Mouse (Mus musculus): Measurements from ENCODE around the gene Thap3. TPM values are rescaled to one million over a fixed set of nuclear protein-coding genes. Genes with fewer than 3 reads are reported as not detected.

The Thap3 gene
- polyA plus RNA-seq (2015; fragmentation: Illumina TruSeq; extraction: RNeasy Lipid Tissue Mini Kit (QIAGEN cat#74804); ENCODE audit: insufficient read depth, low replicate concordance), result 7.9 TPM

DNA sequence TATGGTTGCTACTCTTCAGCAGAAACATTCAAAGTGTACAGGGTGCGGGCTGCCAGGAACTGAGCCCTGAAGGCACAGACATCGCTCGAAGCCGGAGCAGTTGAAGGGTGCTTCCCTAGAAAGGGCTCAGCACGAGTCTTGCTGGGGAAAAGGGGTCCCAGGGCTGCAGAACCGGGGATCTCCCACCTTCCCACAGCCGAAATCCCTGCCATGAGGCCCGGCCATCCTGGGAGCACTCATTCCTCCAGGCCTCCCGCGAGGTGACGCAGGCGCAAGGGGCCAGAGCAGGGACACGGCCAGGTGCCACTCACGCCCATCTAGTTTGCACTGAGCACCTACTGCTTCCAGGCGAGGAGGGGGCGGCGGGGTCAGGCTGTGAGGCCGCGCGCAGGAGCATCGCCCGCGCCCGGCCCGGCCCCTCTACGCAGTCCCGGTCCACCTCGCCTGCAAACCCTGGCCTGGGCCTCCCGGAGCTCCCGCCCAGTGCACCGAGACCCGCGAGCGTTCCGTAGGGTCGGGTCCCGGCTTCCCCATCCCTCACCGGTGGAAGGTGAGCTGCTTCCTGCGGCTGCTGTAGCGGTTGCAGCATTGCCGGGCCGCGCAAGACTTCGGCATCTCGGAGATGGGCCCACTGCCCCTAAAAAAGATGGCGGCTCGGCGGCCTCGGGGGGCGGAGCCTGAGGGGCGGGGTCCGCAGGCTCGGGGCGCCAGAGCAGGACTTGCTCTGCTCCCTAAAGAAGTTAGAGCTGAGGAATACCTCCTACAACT is at the start of gene Thap3:
Thap3 (minus strand) TSS at position 656 of the 768 bp plus-strand sequence.

DNA sequence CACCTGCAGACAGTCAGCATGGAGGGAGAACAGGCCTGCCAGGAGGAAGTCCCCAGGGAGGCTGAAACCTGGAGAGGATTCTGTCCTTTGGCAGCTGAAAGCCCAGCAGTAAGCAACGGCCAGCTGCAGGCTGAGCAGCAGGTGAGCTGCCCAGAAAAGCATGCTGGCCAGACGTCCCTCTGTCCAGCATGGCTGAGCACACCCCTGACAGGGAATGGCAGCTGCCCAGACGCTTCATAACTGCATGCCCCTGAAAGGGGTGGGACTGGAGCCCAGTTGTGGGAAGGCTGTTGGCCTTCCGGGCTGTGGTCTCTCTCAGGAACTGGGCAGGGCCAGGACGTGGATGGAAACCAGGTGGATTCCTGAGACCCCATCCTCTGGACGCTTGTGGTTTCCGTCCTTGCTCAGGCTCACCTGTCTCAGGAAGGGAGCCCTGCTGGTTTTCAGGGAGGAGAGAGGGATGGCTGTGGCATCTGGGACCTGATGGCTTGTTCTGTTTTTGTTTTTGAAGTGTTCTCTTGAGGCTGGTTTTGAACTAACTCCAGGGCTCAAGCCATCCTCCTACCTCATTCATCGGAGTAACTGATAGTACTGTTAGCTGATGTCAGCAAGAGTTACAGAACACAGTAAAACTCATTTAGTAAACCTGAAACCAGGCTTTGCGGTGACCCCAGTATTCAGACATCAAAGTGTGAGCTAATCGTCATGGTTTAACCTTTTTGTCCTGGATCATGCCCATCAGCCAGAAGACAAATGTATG is 49.6 kb upstream of the Thap3 start, which contains the start of gene Tas1r1:
Tas1r1 (minus strand) TSS at position 344 of the 760 bp plus-strand sequence.

DNA sequence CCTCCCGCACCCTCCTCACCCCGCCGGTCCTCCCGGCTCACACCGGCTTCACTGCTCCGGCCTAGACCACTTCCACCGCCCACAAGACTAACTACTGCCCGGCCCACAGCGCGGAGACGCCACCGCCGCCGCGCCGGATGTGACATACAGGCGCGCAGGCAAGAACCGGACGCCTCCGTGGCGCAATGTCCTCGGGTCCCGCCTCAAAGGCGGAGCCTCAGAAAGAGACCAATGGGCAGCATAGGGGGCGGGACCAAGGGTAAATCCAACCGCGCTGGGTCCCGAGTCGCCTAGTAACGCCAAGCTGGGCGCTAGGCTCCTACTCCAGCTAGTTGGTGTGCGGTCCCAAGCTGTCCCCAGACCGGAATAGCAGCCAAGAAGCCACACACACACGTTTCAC is 38.7 kb upstream of the Thap3 start, which contains the start of gene Zbtb48:
Zbtb48 (minus strand) TSS at position 148 of the 400 bp plus-strand sequence.

DNA sequence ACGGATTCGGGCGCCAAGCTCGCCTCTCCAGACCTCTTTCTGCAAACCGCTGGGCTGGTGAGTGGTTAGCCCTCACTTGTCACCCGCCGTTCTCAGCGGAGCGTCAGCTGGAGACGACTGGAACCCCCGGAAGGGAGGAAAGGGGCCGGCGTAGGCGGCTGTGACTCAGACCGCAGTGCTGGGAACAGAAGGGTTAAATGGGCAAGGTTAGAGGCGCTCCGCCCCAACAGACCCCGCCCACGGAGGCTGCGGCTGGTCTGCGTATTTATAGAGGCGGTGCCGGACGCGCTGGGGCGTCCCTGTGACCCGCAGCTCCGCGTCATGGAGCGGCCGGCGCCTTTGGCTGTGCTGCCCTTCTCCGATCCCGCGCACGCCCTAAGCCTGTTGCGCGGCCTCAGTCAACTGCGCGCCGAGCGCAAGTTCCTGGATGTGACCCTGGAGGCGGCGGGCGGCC is 19.9 kb upstream of the Thap3 start, which contains the start of gene Klhl21:
Klhl21 (plus strand) TSS at position 182 of the 454 bp plus-strand sequence.

DNA sequence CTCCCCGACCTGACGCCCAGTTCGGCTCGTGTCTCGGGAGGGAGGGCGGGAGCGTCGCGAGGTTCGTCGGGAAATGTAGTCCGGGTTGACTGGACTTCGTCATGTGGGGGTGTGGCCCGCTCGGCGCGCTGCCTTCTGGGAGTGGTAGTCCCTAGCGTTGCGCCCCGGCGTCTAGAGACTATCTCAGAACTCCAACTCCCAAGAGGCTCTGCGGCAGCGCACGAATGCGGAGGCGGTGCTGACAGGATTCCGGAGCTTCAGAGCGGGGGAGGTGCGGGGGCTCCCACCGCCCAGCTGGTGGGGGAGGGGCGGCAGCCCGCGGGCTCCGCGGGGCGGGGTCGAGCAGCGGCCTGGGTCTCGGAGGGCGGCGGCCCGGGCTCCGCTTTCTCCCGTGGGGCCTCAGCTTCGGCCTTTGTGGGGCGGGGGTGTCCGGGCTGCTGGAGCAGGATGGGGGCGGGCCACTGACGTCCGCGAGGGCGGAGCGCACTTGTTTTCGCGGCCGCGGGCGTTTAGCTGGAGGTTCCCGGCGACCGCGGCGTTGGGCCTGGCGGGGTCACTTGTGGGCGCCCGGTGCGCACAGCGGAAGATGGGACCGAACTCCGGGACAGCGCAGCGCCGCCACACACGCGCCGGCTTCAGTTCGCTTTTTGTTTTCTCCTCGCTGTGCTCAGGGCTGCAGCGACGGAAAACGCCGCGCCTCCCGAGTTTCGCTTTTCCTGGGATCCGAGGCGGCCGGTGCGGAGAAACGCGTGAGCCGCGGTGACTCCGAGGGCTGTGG is 7.6 kb upstream of the Thap3 start, which contains the start of gene Phf13:
Phf13 (minus strand) TSS at position 86 of the 778 bp plus-strand sequence.

DNA sequence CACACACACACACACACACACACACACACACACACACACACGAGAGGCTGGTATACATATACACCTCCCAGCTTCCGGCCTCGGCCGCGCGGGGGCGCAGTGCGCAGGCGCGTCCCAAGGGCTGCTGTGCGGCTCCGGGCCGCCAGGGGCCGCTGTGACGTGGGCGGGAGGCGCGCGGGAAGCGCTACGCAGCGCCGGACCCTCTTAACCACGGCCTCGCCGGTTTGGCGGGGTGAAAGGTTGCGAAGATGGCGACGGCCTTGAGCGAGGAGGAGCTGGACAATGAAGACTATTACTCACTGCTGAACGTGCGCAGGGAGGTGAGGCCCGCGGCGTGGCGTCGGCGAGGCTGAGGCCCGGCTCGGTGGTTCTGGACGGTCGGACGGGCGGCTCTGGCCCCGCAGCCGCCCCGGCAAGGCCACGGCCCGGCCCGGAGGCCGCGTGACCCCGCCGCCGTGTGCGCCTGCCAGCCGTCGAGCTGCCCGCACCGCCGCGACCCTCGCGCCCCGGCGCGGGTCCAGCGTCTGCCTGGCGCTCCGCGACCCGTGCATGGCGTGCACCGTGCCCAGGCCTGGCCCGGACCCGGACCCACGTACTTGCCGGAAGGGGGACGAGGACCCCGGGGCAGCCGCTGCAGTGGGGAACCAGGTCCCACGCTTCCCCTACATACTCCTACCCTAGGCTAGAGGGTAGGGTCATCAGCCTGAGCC is 55.1 kb downstream of the Thap3 start, which contains the start of gene Dnajc11:
Dnajc11 (plus strand) TSS at position 187 of the 710 bp plus-strand sequence.

Other genes with a start within 250 kb of the Thap3 start
- 45.7 TPM for gene Camta1, start 127.1 kb downstream of the Thap3 start, polyA plus RNA-seq (2015; fragmentation: Illumina TruSeq; extraction: RNeasy Lipid Tissue Mini Kit (QIAGEN cat#74804); ENCODE audit: insufficient read depth, low replicate concordance)
- 55.6 TPM for gene Dnajc11, start 55.3 kb downstream of the Thap3 start, polyA plus RNA-seq (2015; fragmentation: Illumina TruSeq; extraction: RNeasy Lipid Tissue Mini Kit (QIAGEN cat#74804); ENCODE audit: insufficient read depth, low replicate concordance)
- 6.4 TPM for gene Phf13, start 7.3 kb upstream of the Thap3 start, polyA plus RNA-seq (2015; fragmentation: Illumina TruSeq; extraction: RNeasy Lipid Tissue Mini Kit (QIAGEN cat#74804); ENCODE audit: insufficient read depth, low replicate concordance)
- gene Klhl21, start 19.8 kb upstream of the Thap3 start, polyA plus RNA-seq (2015; fragmentation: Illumina TruSeq; extraction: RNeasy Lipid Tissue Mini Kit (QIAGEN cat#74804); ENCODE audit: insufficient read depth, low replicate concordance), result 7.9 TPM
- 9.2 TPM for gene Zbtb48, start 38.7 kb upstream of the Thap3 start, polyA plus RNA-seq (2015; fragmentation: Illumina TruSeq; extraction: RNeasy Lipid Tissue Mini Kit (QIAGEN cat#74804); ENCODE audit: insufficient read depth, low replicate concordance)
- not detected for gene Tas1r1, start 49.6 kb upstream of the Thap3 start, polyA plus RNA-seq (2015; fragmentation: Illumina TruSeq; extraction: RNeasy Lipid Tissue Mini Kit (QIAGEN cat#74804); ENCODE audit: insufficient read depth, low replicate concordance)
- gene Nol9, start 50.3 kb upstream of the Thap3 start, polyA plus RNA-seq (2015; fragmentation: Illumina TruSeq; extraction: RNeasy Lipid Tissue Mini Kit (QIAGEN cat#74804); ENCODE audit: insufficient read depth, low replicate concordance), result 29.8 TPM
- 1.6 TPM for gene Plekhg5, start 83.5 kb upstream of the Thap3 start, polyA plus RNA-seq (2015; fragmentation: Illumina TruSeq; extraction: RNeasy Lipid Tissue Mini Kit (QIAGEN cat#74804); ENCODE audit: insufficient read depth, low replicate concordance)
- 5.4 TPM for gene Tnfrsf25, start 126.9 kb upstream of the Thap3 start, polyA plus RNA-seq (2015; fragmentation: Illumina TruSeq; extraction: RNeasy Lipid Tissue Mini Kit (QIAGEN cat#74804); ENCODE audit: insufficient read depth, low replicate concordance)
- 0.79 TPM for gene Espn, start 163.4 kb upstream of the Thap3 start, polyA plus RNA-seq (2015; fragmentation: Illumina TruSeq; extraction: RNeasy Lipid Tissue Mini Kit (QIAGEN cat#74804); ENCODE audit: insufficient read depth, low replicate concordance)
- 0.08 TPM for gene Hes2, start 169.9 kb upstream of the Thap3 start, polyA plus RNA-seq (2015; fragmentation: Illumina TruSeq; extraction: RNeasy Lipid Tissue Mini Kit (QIAGEN cat#74804); ENCODE audit: insufficient read depth, low replicate concordance)
- 10.9 TPM for gene Acot7, start 189.1 kb upstream of the Thap3 start, polyA plus RNA-seq (2015; fragmentation: Illumina TruSeq; extraction: RNeasy Lipid Tissue Mini Kit (QIAGEN cat#74804); ENCODE audit: insufficient read depth, low replicate concordance)